Mouse (Mus musculus) liver, embryonic 14.5 days (tissue): Measurements from ENCODE around the gene Slc44a2. TPM values are rescaled to one million over a fixed set of nuclear protein-coding genes. Genes with fewer than 3 reads are reported as not detected.

Experiments used
- ATAC-seq: fragments of 200-750 bp; cut with Nextera tagmentation; 2 replicates; pipeline ENCODE4 v1.8.0; 2017; ENCODE audit warnings: moderate number of reproducible peaks, mild to moderate bottlenecking, moderate library complexity; ENCODE audit not compliant: insufficient read depth
- DNase-seq, 3 experiments: peaks; one replicate each; pipeline ENCODE4 v3.0.0-alpha.2; 2012 to 2013; ENCODE audit warnings: low read depth in 3 of 3, low spot score in 3 of 3
- H3K27ac ChIP-seq: fragments of 300-500 bp; sonication (generic); 2 replicates; pipeline ENCODE4 v1.5.1; 2014; ENCODE audit warnings: moderate library complexity, mild to moderate bottlenecking, control low read depth, inconsistent platforms
- H3K27me3 ChIP-seq: fragments of 300-500 bp; sonication (generic); 2 replicates; pipeline ENCODE4 v1.6.1; 2014; ENCODE audit warnings: mild to moderate bottlenecking, low read length, moderate library complexity; ENCODE audit not compliant: control insufficient read depth, insufficient read depth
- H3K36me3 ChIP-seq: fragments of 300-500 bp; sonication (generic); replicated peaks from 2 replicates; pipeline ENCODE4 v1.6.1; 2014; ENCODE audit warnings: low read depth; ENCODE audit not compliant: control insufficient read depth, insufficient read depth
- H3K4me1 ChIP-seq, 2 experiments: fragments of 200-500 bp in 1 of 2; fragments of 300-500 bp in 1 of 2; sonication (generic) in 1 of 2; replicated peaks; 2 replicates each; pipeline ENCODE4 v1.6.1; 2012 to 2014; ENCODE audit warnings: antibody characterized with exemption in 1 of 2, inconsistent platforms in 1 of 2, low read length in 1 of 2; ENCODE audit not compliant: control insufficient read depth in 2 of 2, insufficient read depth in 2 of 2
- H3K4me2 ChIP-seq: fragments of 300-500 bp; sonication (generic); 2 replicates; pipeline ENCODE4 v1.6.1; 2014; ENCODE audit warnings: low read depth, mild to moderate bottlenecking, control low read depth, moderate library complexity
- H3K4me3 ChIP-seq, 2 experiments: fragments of 200-500 bp in 1 of 2; fragments of 300-500 bp in 1 of 2; sonication (generic) in 1 of 2; 2 replicates each; pipeline ENCODE4 v1.5.1; 2012 to 2014; ENCODE audit warnings: low read depth in 2 of 2, low read length in 2 of 2, mild to moderate bottlenecking in 2 of 2, control low read depth in 1 of 2, inconsistent platforms in 1 of 2, moderate library complexity in 1 of 2; ENCODE audit not compliant: insufficient read depth in 1 of 2
- H3K9ac ChIP-seq: fragments of 300-500 bp; sonication (generic); replicated peaks from 2 replicates; pipeline ENCODE4 v1.6.1; 2014; ENCODE audit warnings: mild to moderate bottlenecking, control low read depth, moderate library complexity
- H3K9me3 ChIP-seq: fragments of 300-500 bp; sonication (generic); 2 replicates; pipeline ENCODE4 v1.6.1; 2016; ENCODE audit warnings: low read length, mixed read lengths; ENCODE audit not compliant: control insufficient read depth
- CTCF ChIP-seq: IDR thresholded peaks from 2 replicates; pipeline ENCODE4 v1.5.1; 2016; ENCODE audit warnings: antibody characterized with exemption, low read depth, control low read depth
- EP300 ChIP-seq: IDR thresholded peaks from 2 replicates; pipeline ENCODE4 v1.6.1; 2016; ENCODE audit warnings: antibody characterized with exemption, low read depth
- WGBS: fragments of 180-500 bp; shearing (Covaris S2); extraction: QIAGEN DNeasy Blood & Tissue Kit; methylation state at CpG from one replicate; pipeline ENCODE4 v1.1.7; 2014; ENCODE audit not compliant: insufficient replicate concordance; 5-methylcytosine and 5-hydroxymethylcytosine counted together
- polyA plus RNA-seq, 2 experiments: library from polyadenylated mRNA; depleted of rRNA in 1 of 2; stranded (reverse) in 1 of 2; unstranded in 1 of 2; fragments of >200 nt; fragmentation: Nextera tagmentation in 1 of 2; extraction: Ambion mirVana in 1 of 2; gene quantifications; 2 replicates each; pipeline versions ENCODE4 v1.2.1 to v1.2.3; 2012 to 2014

The Slc44a2 gene
- 10.0 TPM in 2 replicates for polyA plus RNA-seq (2012; rRNA removed)
- 11.6 and 12.7 TPM in 2 replicates for polyA plus RNA-seq (2014; fragmentation: Nextera tagmentation; extraction: Ambion mirVana)

DNA sequence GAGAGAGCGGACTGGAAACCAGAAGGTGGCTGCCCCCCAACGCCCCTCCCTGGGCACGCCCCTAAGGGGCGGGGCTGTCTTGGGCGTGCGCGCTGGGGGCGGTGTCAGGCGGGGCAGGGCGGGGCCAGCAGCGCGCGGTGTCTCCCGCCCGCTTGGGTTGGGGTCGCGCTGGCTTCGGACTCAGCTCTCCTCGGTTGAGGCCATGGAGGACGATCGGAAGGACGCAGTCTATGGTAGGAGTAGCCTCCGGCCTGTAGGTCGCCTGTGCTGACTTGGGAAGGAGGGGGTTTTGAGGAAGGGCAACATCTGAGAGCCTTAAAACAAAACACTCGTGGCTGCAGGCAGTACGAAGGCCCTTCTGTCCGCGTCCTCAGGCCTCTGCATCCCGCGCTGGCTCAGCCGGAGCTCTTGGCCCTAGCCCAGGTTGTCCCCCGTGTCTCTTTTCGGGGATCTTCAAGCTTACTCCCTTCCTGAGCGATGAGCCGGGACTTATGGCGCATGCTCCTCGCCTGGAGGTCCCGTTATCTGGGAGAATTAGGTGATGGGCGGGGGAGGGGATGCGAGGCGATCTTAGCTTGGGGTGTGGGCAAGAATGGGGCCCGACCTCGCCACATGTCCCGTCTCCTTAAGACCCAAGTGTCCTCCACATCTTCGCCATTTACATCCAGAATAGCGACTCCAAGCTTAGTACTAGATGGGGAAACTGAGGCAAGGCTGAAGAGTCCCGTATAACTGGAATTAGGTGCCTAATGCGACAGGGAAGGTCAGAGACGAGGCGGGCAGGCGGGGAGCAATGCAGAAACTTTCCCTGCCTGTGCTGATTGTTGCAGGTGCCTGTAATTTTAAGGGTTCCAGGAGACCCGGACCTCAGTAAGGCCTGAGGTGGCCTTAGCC, at the start of gene Slc44a2:
Gene Slc44a2 (plus strand): TSS at position 80 of the 894 bp plus-strand sequence.
- Histone ChIP-seq H3K9ac (peak within 1 kb of the TSS; percentile 52), H3K27me3 (no peaks in the 10 kb centered on the region), H3K36me3 (no peaks in the 10 kb centered on the region), H3K4me1 (peaks cover 14 to 23% of the 10 kb centered on the region in 2 experiments), H3K4me2 (peak within 1 kb of the TSS; percentile 71), H3K9me3 (no peaks in the 10 kb centered on the region), H3K27ac (peak within 1 kb of the TSS; percentile 2), H3K4me3 (peak within 1 kb of the TSS; percentile 60 to 78)
- ATAC-seq (peak; percentile 86), DNase-seq (peak; percentile 65 to 70 (median 69))
- under 1% methylated on average over 52 of the region's 52 CpGs for WGBS
- TF ChIP-seq EP300 (no peak), CTCF (no peak)

DNA sequence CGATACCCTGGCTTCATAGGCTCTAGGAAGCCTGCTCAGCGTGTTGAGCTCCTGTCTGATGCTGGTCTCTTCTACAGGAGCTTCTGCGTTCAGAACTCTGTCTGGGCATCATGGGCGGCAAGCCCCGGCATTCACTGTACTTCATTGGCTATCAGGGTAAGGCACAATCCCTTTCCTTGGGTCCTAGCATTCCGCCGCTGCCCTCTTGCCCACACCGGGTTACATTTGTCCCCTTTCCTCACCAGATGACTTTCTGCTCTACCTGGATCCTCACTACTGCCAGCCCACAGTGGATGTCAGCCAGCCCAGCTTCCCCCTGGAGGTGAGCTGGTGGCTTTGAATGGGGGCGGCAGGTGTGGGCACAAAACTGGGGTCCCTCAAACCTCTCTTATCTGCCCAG, 48.1 kb upstream of the Slc44a2 start:
- peaks cover 92% of the 10 kb centered on the region for H3K36me3 ChIP-seq
- H3K9ac ChIP-seq: no peak overlapping the region
- no peaks in the 10 kb centered on the region for H3K27me3 ChIP-seq
- DNase-seq: no peak
- H3K4me1 ChIP-seq: peaks cover 12 to 18% of the 10 kb centered on the region in 2 experiments
- no peak overlapping the region for H3K27ac ChIP-seq
- ATAC-seq: no peak
- no peaks in the 10 kb centered on the region for H3K9me3 ChIP-seq
- TF ChIP-seq CTCF (no peak), EP300 (no peak)
- H3K4me2 ChIP-seq: no peak overlapping the region
- 87% methylated on average over 9 of the region's 9 CpGs for WGBS
- H3K4me3 ChIP-seq: no peak overlapping the region

DNA sequence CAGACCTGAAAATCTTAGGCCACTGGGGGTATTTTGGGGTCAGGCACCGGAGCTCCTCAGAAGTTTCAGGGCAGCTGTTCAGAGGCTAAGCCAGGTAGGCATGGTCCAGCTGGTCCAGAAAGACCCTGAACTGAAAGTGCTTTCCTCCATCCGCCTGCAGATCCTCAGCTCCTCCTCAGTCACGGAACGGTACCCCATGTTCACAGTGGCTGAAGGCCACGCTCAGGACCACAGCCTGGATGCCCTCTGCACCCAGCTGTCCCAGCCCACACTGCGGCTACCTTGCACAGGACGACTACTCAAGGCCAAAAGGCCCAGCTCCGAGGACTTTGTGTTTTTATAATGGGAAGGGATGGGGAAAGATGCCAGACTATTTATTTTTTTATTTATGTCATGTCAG, 47.4 kb upstream of the Slc44a2 start:
- Histone ChIP-seq H3K4me2 (no peak overlapping the region), H3K4me3 (no peak overlapping the region), H3K27ac (no peak overlapping the region), H3K4me1 (peaks cover 12 to 18% of the 10 kb centered on the region in 2 experiments), H3K9me3 (no peaks in the 10 kb centered on the region), H3K36me3 (peaks cover 92% of the 10 kb centered on the region), H3K27me3 (no peaks in the 10 kb centered on the region), H3K9ac (no peak overlapping the region)
- no peak for DNase-seq
- TF ChIP-seq CTCF (no peak), EP300 (no peak)
- no peak for ATAC-seq
- WGBS: 85% methylated on average over 8 of the region's 8 CpGs

GRCm38 (mm10) chr9:21273520-21274228, 46.8 kb upstream of the Slc44a2 start:
- H3K27me3 ChIP-seq: no peaks in the 10 kb centered on the region
- DNase-seq (no peak), ATAC-seq (no peak)
- H3K36me3 ChIP-seq: peaks cover 86% of the 10 kb centered on the region
- H3K4me1 ChIP-seq: peaks cover 12 to 18% of the 10 kb centered on the region in 2 experiments
- H3K9ac ChIP-seq: no peak overlapping the region
- H3K27ac ChIP-seq: no peak overlapping the region; the same call in 1 of the 2 replicates
- WGBS: 80% methylated on average over 7 of the region's 7 CpGs
- no peak overlapping the region for H3K4me2 ChIP-seq
- H3K4me3 ChIP-seq: no peak overlapping the region
- H3K9me3 ChIP-seq: no peaks in the 10 kb centered on the region
- no peak for TF ChIP-seq EP300

DNA sequence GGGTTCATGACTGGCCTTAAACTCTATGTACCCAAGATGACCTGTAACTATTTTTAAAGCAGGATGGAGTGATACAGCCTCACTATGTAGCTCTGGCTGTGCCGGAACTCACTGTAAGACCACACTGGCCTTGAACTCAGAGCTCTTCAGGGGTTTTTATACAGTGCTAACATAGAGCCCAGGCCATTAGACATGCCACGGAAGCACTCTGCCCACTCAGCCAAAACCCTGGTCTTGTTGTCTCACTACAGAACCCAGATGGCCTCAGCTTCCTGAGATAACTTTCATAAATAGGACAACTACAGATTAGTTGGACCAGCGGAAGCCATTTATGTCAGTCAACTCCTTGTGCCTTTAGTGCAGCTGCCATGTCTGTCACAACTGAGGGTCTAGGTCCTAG, 46.2 kb upstream of the Slc44a2 start:
- H3K9ac ChIP-seq: no peak overlapping the region
- 75% methylated on average over 3 of the region's 3 CpGs for WGBS
- H3K9me3 ChIP-seq: no peaks in the 10 kb centered on the region
- H3K4me1 ChIP-seq: peaks cover 12 to 18% of the 10 kb centered on the region in 2 experiments
- DNase-seq (no peak), ATAC-seq (0 out of 2 replicates have a peak, but pooled peaks have one; percentile 1)
- no peak overlapping the region for H3K4me3 ChIP-seq
- H3K27ac ChIP-seq: peak overlapping the region; percentile 39
- no peaks in the 10 kb centered on the region for H3K27me3 ChIP-seq
- no peak for TF ChIP-seq EP300
- no peak for TF ChIP-seq CTCF
- peaks cover 83% of the 10 kb centered on the region for H3K36me3 ChIP-seq
- H3K4me2 ChIP-seq: no peak overlapping the region
